Mouse (Mus musculus): ENCODE data around the gene Cln3. TPM values are rescaled to one million over a fixed set of nuclear protein-coding genes. Genes with fewer than 3 reads are reported as not detected.

The Cln3 gene
- polyA plus RNA-seq, 1 experiment: 21.3 TPM

DNA sequence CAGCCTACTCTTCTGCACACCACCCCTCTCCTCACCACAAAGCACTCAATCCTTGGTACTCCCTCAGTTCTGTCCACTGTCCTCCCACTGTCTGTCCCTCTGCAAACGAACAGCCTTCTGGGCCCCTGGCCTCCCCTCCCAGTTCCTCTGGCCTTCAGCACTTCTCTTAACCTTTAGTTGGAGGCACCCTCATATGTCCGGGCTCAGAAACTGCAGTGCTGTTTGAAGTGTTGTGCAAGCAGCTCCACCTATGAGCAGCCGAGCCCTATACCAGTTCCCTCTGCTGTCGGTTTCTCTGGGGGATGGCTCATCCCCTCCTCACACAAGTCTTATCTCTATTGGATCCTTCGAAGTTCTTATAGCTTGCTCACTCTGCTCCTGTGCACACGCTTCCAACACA lies 10.8 kb upstream of the Cln3 start:
- TF ChIP-seq FLI1 (IDR thresholded peaks at IDR 0.05; ENCODE audit: low read length): no peak
- no peak for TF ChIP-seq GATA1 (IDR thresholded peaks at IDR 0.05; ENCODE audit: borderline replicate concordance, low read length)
- Histone ChIP-seq H3K4me3 (replicated peaks) (peak overlapping the region; percentile 65), H3K4me1 (peaks cover 80% of the 10 kb centered on the region), H3K27me3 (replicated peaks) (peaks cover 47% of the 10 kb centered on the region), H3K9me3 (no peaks in the 10 kb centered on the region), H3K36me3 (replicated peaks; ENCODE audit: low read length) (no peaks in the 10 kb centered on the region)

- no peaks in the 10 kb centered on the region for H3K36me3 ChIP-seq (replicated peaks; ENCODE audit: low read length)
- H3K27me3 ChIP-seq (replicated peaks): peaks cover 49% of the 10 kb centered on the region
- H3K9me3 ChIP-seq: no peaks in the 10 kb centered on the region
- no peak for TF ChIP-seq FLI1 (IDR thresholded peaks at IDR 0.05; ENCODE audit: low read length)
- no peak for TF ChIP-seq GATA1 (IDR thresholded peaks at IDR 0.05; ENCODE audit: borderline replicate concordance, low read length)
- H3K4me3 ChIP-seq (replicated peaks): peak overlapping the region; percentile 65
- peaks cover 75% of the 10 kb centered on the region for H3K4me1 ChIP-seq
Measured at GRCm38 (mm10) chr7:126595890-126596289, 10.3 kb upstream of the Cln3 start.

DNA sequence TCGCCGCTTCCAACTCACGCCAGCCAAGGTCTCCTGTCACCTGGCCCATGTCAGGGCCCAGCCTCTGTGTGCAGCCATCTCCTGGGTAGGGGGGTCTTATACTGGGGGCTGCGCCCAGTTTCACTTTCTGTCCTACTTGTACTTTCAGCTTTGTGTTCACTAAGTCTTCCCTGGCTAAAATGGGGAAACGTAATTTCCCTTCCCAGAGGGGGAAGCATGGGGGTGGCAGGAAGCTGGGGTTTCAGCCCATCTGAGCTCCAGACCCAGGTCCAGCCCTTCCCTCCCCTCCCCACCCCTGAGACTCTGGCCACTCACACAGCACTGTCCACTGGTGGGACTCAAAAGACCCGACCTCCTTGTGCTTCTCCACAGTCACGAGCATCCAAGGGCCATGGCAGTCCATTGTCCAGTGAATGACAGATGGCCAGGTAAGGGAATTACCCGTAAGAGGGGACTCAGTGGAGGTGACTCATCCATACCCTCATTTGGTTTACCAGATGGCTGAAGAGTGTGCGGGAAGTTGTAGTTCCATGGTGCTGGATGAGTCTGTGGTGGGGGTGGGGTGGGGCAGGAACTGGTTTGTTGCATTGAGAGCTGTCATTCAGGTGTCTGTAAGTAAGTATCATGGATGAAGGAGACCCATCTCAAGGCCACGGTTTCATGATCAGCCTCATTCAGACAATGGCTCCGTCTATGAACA lies 9.4 kb upstream of the Cln3 start, which contains the start of gene Il27:
Il27 (minus strand) TSS at position 80 of the 700 bp plus-strand sequence.
- TF ChIP-seq GATA1 (IDR thresholded peaks at IDR 0.05; ENCODE audit: borderline replicate concordance, low read length) (no peak), FLI1 (IDR thresholded peaks at IDR 0.05; ENCODE audit: low read length) (no peak)
- Histone ChIP-seq H3K9me3 (no peaks in the 10 kb centered on the region), H3K4me3 (replicated peaks) (peak within 1 kb of the TSS; percentile 77), H3K27me3 (replicated peaks) (peaks cover 53% of the 10 kb centered on the region), H3K36me3 (replicated peaks; ENCODE audit: low read length) (no peaks in the 10 kb centered on the region), H3K4me1 (peaks cover 71% of the 10 kb centered on the region)

DNA sequence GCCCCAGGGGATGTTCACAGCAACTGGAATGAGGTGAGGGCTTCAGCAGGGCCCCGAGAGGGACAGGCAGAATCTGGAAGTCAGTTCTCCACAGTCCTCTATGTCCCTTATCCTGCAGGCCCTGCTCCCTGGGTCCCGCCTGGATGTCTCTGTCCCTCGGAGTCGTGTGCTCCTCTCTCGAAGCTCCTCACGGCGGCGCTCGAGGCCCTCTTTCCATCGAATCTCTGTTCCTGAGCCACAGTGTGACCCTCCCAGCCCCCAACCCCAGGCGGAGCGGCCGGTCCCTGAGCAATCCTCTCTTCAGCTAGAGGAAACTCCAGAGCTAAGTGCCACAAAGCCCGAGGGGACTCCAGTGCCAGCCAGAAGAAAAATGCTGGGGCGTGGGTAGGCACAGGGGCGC lies 2.2 kb upstream of the Cln3 start:
- H3K9me3 ChIP-seq: no peaks in the 10 kb centered on the region
- H3K4me1 ChIP-seq: peaks cover 50% of the 10 kb centered on the region
- H3K36me3 ChIP-seq (replicated peaks; ENCODE audit: low read length): peaks cover 2% of the 10 kb centered on the region
- H3K4me3 ChIP-seq (replicated peaks): no peak overlapping the region
- no peak for TF ChIP-seq FLI1 (IDR thresholded peaks at IDR 0.05; ENCODE audit: low read length)
- TF ChIP-seq GATA1 (IDR thresholded peaks at IDR 0.05; ENCODE audit: borderline replicate concordance, low read length): no peak
- H3K27me3 ChIP-seq (replicated peaks): peaks cover 64% of the 10 kb centered on the region

- Histone ChIP-seq H3K27me3 (replicated peaks) (peaks cover 54% of the 10 kb centered on the region), H3K36me3 (replicated peaks; ENCODE audit: low read length) (peaks cover 4% of the 10 kb centered on the region), H3K4me3 (replicated peaks) (no peak overlapping the region), H3K4me1 (peaks cover 51% of the 10 kb centered on the region), H3K9me3 (no peaks in the 10 kb centered on the region)
- no peak for TF ChIP-seq FLI1 (IDR thresholded peaks at IDR 0.05; ENCODE audit: low read length)
- TF ChIP-seq GATA1 (IDR thresholded peaks at IDR 0.05; ENCODE audit: borderline replicate concordance, low read length): no peak
Measured at GRCm38 (mm10) chr7:126586839-126587238, 1.2 kb upstream of the Cln3 start.

GRCm38 (mm10) chr7:126584506-126584977 lies 1.1 kb downstream of the Cln3 start, which contains the start of gene Apobr:
Gene Apobr, plus strand, starts transcription at chr7:126584942.
- no peak for TF ChIP-seq GATA1 (IDR thresholded peaks at IDR 0.05; ENCODE audit: borderline replicate concordance, low read length)
- no peak for TF ChIP-seq FLI1 (IDR thresholded peaks at IDR 0.05; ENCODE audit: low read length)
- H3K4me3 ChIP-seq (replicated peaks): peak within 1 kb of the TSS; percentile 94

GRCm38 (mm10) chr7:126583761-126584160 lies 1.9 kb downstream of the Cln3 start:
- Histone ChIP-seq H3K4me1 (peaks cover 65% of the 10 kb centered on the region), H3K4me3 (replicated peaks) (peak overlapping the region; percentile 94), H3K27me3 (replicated peaks) (peaks cover 45% of the 10 kb centered on the region), H3K9me3 (no peaks in the 10 kb centered on the region), H3K36me3 (replicated peaks; ENCODE audit: low read length) (peaks cover 31% of the 10 kb centered on the region)
- TF ChIP-seq FLI1 (IDR thresholded peaks at IDR 0.05; ENCODE audit: low read length) (no peak), GATA1 (IDR thresholded peaks at IDR 0.05; ENCODE audit: borderline replicate concordance, low read length) (no peak)

More at GRCm38 (mm10) chr7:126584506-126584977, 1.1 kb downstream of the Cln3 start, which contains the start of gene Apobr:
- Histone ChIP-seq H3K4me1 (peaks cover 61% of the 10 kb centered on the region), H3K9me3 (no peaks in the 10 kb centered on the region), H3K36me3 (replicated peaks; ENCODE audit: low read length) (peaks cover 25% of the 10 kb centered on the region), H3K27me3 (replicated peaks) (peaks cover 45% of the 10 kb centered on the region)

DNA sequence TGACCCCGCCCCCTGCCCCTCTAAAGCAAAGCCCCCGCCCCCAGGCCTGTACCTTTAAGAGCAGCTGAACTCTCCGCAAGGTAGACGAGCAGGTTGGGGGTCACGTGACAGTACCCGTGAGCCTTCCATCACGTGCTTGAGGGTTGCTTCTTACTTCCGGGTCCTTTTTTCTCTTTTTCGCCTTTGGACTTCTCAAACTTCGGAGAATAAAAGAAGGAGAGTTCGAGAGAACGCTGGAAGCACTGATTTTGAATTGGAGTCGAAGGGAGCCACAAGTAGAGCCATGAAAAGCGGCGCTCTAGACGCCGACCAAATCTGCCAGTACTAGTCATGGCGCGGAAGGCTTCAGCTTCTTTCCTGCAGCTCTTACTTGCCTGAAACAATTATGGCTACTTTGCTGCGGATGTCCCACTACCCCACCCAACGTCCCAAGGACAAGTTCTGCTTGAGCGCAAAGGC lies 2.3 kb downstream of the Cln3 start:
- Histone ChIP-seq H3K4me1 (peaks cover 65% of the 10 kb centered on the region), H3K4me3 (replicated peaks) (peak overlapping the region; percentile 94), H3K9me3 (no peaks in the 10 kb centered on the region), H3K27me3 (replicated peaks) (peaks cover 40% of the 10 kb centered on the region), H3K36me3 (replicated peaks; ENCODE audit: low read length) (peaks cover 36% of the 10 kb centered on the region)
- no peak for TF ChIP-seq GATA1 (IDR thresholded peaks at IDR 0.05; ENCODE audit: borderline replicate concordance, low read length)
- no peak for TF ChIP-seq FLI1 (IDR thresholded peaks at IDR 0.05; ENCODE audit: low read length)

DNA sequence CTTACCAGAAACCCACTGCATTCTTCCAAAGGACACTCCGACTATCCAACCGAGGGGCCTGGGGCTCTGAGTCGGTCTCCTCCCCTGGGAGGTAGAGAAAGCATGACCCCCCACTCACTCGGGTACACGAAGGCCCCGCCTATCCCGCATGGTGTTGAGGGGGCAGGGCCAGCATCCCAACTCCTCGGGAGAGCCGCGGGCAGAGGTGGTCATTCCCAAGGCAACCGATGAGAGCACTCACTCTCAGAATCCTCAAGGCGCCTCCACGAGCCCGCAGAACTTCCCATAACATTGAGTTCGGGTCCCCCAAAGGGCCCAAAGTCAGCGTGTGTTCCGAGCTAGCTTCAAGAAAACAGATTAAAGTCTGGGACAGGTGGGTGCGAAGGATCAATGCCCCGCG lies 2.9 kb downstream of the Cln3 start:
- H3K4me3 ChIP-seq (replicated peaks): peak overlapping the region; percentile 94
- H3K36me3 ChIP-seq (replicated peaks; ENCODE audit: low read length): peaks cover 41% of the 10 kb centered on the region
- TF ChIP-seq FLI1 (IDR thresholded peaks at IDR 0.05; ENCODE audit: low read length) (no peak), GATA1 (IDR thresholded peaks at IDR 0.05; ENCODE audit: borderline replicate concordance, low read length) (no peak)
- peaks cover 35% of the 10 kb centered on the region for H3K27me3 ChIP-seq (replicated peaks)
- H3K9me3 ChIP-seq: no peaks in the 10 kb centered on the region
- peaks cover 63% of the 10 kb centered on the region for H3K4me1 ChIP-seq

DNA sequence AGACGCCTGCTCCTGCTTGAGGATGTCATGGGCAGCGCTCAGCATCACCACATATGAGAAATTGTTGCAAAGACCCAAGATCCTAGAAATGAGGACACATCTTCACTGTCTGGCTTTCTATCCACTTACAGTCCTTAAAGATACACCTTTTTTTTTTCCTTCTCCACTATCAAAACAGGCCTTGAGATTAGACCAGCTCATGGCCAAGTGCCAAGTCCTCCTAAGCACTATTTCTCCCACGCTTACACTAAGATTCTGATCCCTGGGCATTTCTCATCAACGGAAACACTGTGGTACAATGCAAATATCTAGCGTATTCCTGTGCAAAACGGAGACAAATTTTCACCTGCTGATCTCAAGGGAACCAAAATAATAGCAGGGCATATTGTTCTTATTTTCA lies 4.0 kb downstream of the Cln3 start:
- H3K36me3 ChIP-seq (replicated peaks; ENCODE audit: low read length): peaks cover 50% of the 10 kb centered on the region
- no peaks in the 10 kb centered on the region for H3K9me3 ChIP-seq
- peaks cover 24% of the 10 kb centered on the region for H3K27me3 ChIP-seq (replicated peaks)
- peaks cover 52% of the 10 kb centered on the region for H3K4me1 ChIP-seq
- TF ChIP-seq FLI1 (IDR thresholded peaks at IDR 0.05; ENCODE audit: low read length) (no peak), GATA1 (IDR thresholded peaks at IDR 0.05; ENCODE audit: borderline replicate concordance, low read length) (no peak)
- no peak overlapping the region for H3K4me3 ChIP-seq (replicated peaks)

Data from megakaryocyte, embryonic 14.5 days (primary cell).